Mouse (Mus musculus): ENCODE results near the gene Mgat5b.

DNA sequence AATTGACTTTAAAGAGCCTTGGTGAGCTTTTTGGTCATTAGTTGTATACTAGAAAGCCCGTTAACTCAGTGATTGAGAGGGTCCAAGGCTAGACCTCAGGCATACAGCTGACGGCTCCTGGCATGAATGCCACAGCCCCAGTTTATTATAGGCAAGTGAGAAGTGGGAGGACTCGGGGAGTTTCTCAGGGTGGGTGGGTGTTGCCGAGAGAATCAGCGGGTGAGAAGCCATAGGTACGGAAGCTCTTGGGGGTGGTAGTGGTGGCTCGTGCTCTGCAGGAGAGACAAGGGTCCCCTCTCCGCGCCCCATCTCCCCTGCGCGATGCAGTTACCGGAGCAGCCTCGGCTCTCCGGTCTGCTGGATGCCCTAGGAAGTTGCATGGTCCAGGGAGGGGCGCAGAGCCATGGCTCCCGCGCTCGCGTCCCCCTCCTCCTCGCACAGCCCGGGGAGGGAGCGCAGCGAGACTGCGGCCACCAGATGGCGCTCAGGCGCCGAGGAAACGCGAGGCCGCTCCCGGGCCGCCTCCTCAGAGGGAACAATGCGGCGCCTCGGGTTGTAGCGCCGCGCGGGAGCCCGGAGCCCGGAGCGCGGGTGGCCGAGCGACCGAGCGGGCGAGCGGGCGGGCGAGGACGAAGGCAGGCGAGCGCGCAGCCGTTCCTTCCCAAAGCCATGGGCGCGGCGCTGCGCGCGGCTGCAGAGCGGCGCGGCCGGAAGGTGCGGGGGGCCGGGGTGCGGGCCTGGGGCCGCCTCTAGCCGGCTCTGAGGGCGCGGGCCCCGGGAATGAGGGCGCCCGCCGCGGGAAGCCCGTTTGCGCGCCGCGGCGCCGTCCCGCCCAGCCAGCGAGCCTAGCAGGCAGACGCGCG lies at the start of gene Mgat5b:
- TF ChIP-seq CTCF (IDR thresholded peaks at IDR 0.05; ENCODE audit: borderline replicate concordance, control insufficient read depth, extremely low read depth, insufficient read depth, low read length, poor library complexity) = peak; percentile 100
- no peak for TF ChIP-seq POLR2A (IDR thresholded peaks at IDR 0.05; ENCODE audit: control insufficient read depth, extremely low read depth, insufficient read depth, low read length, poor library complexity)
